Mouse (Mus musculus) brain, adult 2 months (tissue): Measurements from ENCODE around the gene Olfr1396.

Experiments used
- DNase-seq: peaks from one replicate; pipeline ENCODE4 v3.0.0; 2011; ENCODE audit warnings: low read depth, low spot score

Gene Olfr1396

GRCm38 (mm10) chr11:49114774-49115173 is at the start of gene Olfr1396:
Olfr1396 (minus strand) TSS chr11:49114874.
- DNase-seq, result no peak

- no peak for DNase-seq
Observed at GRCm38 (mm10) chr11:49156821-49157814, 42.4 kb upstream of the Olfr1396 start.

GRCm38 (mm10) chr11:49154077-49154476 is 39.4 kb upstream of the Olfr1396 start, which contains the start of gene Olfr1394:
Olfr1394 (plus strand) TSS chr11:49154377.
- no peak for DNase-seq

- no peak for DNase-seq
Observed at GRCm38 (mm10) chr11:49141974-49142373, 27.3 kb upstream of the Olfr1396 start, which contains the start of gene Olfr1395. Olfr1395 (plus strand) TSS chr11:49142274.

- peak; percentile 37 for DNase-seq
Observed at GRCm38 (mm10) chr11:49124169-49124568, 9.5 kb upstream of the Olfr1396 start.

GRCm38 (mm10) chr11:49119635-49120034 is 5.0 kb upstream of the Olfr1396 start:
- DNase-seq, result no peak

GRCm38 (mm10) chr11:49114158-49114557 is 516 bp downstream of the Olfr1396 start:
- no peak for DNase-seq

- DNase-seq, result peak; percentile 59
Observed at GRCm38 (mm10) chr11:49112624-49113219, 2.0 kb downstream of the Olfr1396 start.

GRCm38 (mm10) chr11:49111000-49111399 is 3.7 kb downstream of the Olfr1396 start:
- peak; percentile 48 for DNase-seq

GRCm38 (mm10) chr11:49108833-49109232 is 5.8 kb downstream of the Olfr1396 start:
- peak; percentile 56 for DNase-seq

- DNase-seq, result peak; percentile 25
Observed at GRCm38 (mm10) chr11:49107650-49108537, 6.8 kb downstream of the Olfr1396 start.

- DNase-seq, result no peak
Observed at GRCm38 (mm10) chr11:49105752-49106151, 8.9 kb downstream of the Olfr1396 start.

GRCm38 (mm10) chr11:49103047-49103693 is 11.5 kb downstream of the Olfr1396 start:
- peak; percentile 89 for DNase-seq

GRCm38 (mm10) chr11:49101500-49101899 is 13.2 kb downstream of the Olfr1396 start:
- no peak for DNase-seq

GRCm38 (mm10) chr11:49100409-49100808 is 14.3 kb downstream of the Olfr1396 start:
- no peak for DNase-seq

- no peak for DNase-seq
Observed at GRCm38 (mm10) chr11:49095367-49095766, 19.3 kb downstream of the Olfr1396 start.

GRCm38 (mm10) chr11:49093861-49094660 is 20.6 kb downstream of the Olfr1396 start:
- no peak for DNase-seq

- no peak for DNase-seq
Observed at GRCm38 (mm10) chr11:49092786-49093185, 21.9 kb downstream of the Olfr1396 start.

- DNase-seq, result no peak
Observed at GRCm38 (mm10) chr11:49092053-49092586, 22.6 kb downstream of the Olfr1396 start.

- no peak for DNase-seq
Observed at GRCm38 (mm10) chr11:49091171-49091570, 23.5 kb downstream of the Olfr1396 start.
